Mouse (Mus musculus): ENCODE data around the gene Lbp.

DNA sequence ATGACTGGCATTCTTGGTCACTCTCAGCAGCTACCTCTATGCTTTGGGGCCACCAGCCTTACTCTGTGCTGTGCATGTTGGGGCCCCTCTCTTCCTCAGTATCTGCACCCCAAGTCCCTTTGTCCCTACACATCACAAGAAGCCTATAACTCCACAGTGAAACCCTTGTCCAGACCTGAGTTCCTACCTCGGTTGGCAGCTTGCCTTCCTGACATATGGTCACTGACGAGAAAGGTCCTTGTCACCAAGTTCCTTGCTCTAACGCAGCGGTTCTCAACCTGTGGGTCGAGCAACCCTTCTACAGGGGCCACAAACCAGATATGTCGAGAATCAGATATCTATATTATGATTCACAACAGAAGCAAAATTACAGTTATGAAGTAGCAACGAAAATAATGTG is 23.2 kb upstream of the Lbp start:
- TF ChIP-seq CTCF (IDR thresholded peaks at IDR 0.05; ENCODE audit: low read depth, low read length) (no peak), GATA2 (IDR thresholded peaks at IDR 0.05; ENCODE audit: borderline replicate concordance, low read depth, low read length) (no peak)
